Mouse (Mus musculus): ENCODE measurements at regions not wholly inside any gene's neighbourhood (a gene's known extent, or its start where the extent isn't known, plus 50 kb on each side); places are given as distances from the start of the nearest gene placed in this dataset.
"Not testable (repeated sequence)": the region's sequence is repeated elsewhere in the genome, so short reads cannot be mapped to it uniquely, and the experiment has no call there.

GRCm38 (mm10) chr2:78291665-78292064 lies 345.5 kb upstream of the Cwc22 start:
- 14% methylated on average over 1 of the region's 1 CpGs for WGBS
- H3K9me3 ChIP-seq = no peaks in the 10 kb centered on the region
- no peaks in the 10 kb centered on the region for H3K27me3 ChIP-seq
- H3K4me1 ChIP-seq = no peaks in the 10 kb centered on the region
- H3K9ac ChIP-seq = no peak overlapping the region
- no peak for ATAC-seq (ENCODE audit: insufficient number of reproducible peaks, low FRiP score, low TSS enrichment, low read depth)
- H3K4me2 ChIP-seq = no peak overlapping the region
- H3K36me3 ChIP-seq = no peaks in the 10 kb centered on the region
- no peak overlapping the region for H3K4me3 ChIP-seq
- no peak overlapping the region for H3K27ac ChIP-seq

DNA sequence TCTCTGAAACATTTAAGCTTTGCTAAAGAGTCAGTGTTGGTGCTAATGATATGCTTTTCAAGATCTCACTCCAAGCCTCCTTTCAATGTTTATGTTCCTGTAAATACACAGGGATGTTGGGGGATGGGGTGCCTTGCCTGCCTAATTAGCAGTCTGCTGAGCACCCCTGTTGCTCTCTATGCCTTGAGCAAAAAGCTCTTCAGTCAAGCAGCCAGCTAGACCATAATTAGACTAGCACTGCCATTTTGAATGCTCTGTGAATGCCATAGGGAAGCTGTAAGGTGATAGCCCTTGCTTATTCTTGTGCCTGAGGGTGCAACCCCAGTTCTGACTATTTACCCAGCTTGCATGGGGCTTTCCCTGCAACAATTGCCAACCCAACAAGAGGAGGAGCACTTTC lies 338.6 kb upstream of the Cwc22 start:
- ATAC-seq (ENCODE audit: insufficient number of reproducible peaks, low FRiP score, low TSS enrichment, low read depth) = no peak
- no peak overlapping the region for H3K9ac ChIP-seq
- H3K4me2 ChIP-seq = no peak overlapping the region
- no peak overlapping the region for H3K27ac ChIP-seq
- H3K36me3 ChIP-seq = no peaks in the 10 kb centered on the region
- H3K9me3 ChIP-seq = no peaks in the 10 kb centered on the region
- H3K27me3 ChIP-seq = no peaks in the 10 kb centered on the region
- H3K4me1 ChIP-seq = no peaks in the 10 kb centered on the region
- H3K4me3 ChIP-seq = no peak overlapping the region

- H3K4me3 ChIP-seq = no peak overlapping the region
- WGBS = 47% methylated on average over 4 of the region's 4 CpGs
- no peak overlapping the region for H3K9ac ChIP-seq
- H3K4me2 ChIP-seq = no peak overlapping the region
- H3K27me3 ChIP-seq = no peaks in the 10 kb centered on the region
- H3K4me1 ChIP-seq = 0 out of 2 replicates have a peak, but pooled peaks cover 4% of the 10 kb centered on the region
- ATAC-seq (ENCODE audit: insufficient number of reproducible peaks, low FRiP score, low TSS enrichment, low read depth) = no peak
- H3K27ac ChIP-seq = no peak overlapping the region
- H3K9me3 ChIP-seq = no peaks in the 10 kb centered on the region
- no peaks in the 10 kb centered on the region for H3K36me3 ChIP-seq
Observed at GRCm38 (mm10) chr2:78283605-78284004, 337.4 kb upstream of the Cwc22 start.

GRCm38 (mm10) chr2:78281846-78282245 lies 335.7 kb upstream of the Cwc22 start:
- H3K4me3 ChIP-seq; H3K9me3 ChIP-seq; ATAC-seq (ENCODE audit: insufficient number of reproducible peaks, low FRiP score, low TSS enrichment, low read depth); H3K4me2 ChIP-seq; H3K9ac ChIP-seq; H3K36me3 ChIP-seq; H3K27ac ChIP-seq; H3K4me1 ChIP-seq; H3K27me3 ChIP-seq: not testable (repeated sequence)
- 70% methylated on average over 6 of the region's 6 CpGs for WGBS

GRCm38 (mm10) chr2:78280219-78280915 lies 334.2 kb upstream of the Cwc22 start:
- ATAC-seq (ENCODE audit: insufficient number of reproducible peaks, low FRiP score, low TSS enrichment, low read depth) = no peak
- Histone ChIP-seq H3K27ac (no peak overlapping the region), H3K4me1 (0 out of 2 replicates have a peak, but pooled peaks cover 8% of the 10 kb centered on the region), H3K27me3 (no peaks in the 10 kb centered on the region), H3K4me3 (no peak overlapping the region), H3K9ac (no peak overlapping the region), H3K36me3 (no peaks in the 10 kb centered on the region), H3K4me2 (no peak overlapping the region), H3K9me3 (no peaks in the 10 kb centered on the region)
- WGBS = 70% methylated on average over 5 of the region's 5 CpGs

GRCm38 (mm10) chr2:78279382-78280056 lies 333.3 kb upstream of the Cwc22 start:
- Histone ChIP-seq H3K9me3 (no peaks in the 10 kb centered on the region), H3K27ac (no peak overlapping the region), H3K4me2 (no peak overlapping the region), H3K9ac (no peak overlapping the region), H3K4me1 (0 out of 2 replicates have a peak, but pooled peaks cover 8% of the 10 kb centered on the region), H3K27me3 (no peaks in the 10 kb centered on the region), H3K4me3 (no peak overlapping the region), H3K36me3 (no peaks in the 10 kb centered on the region)
- no peak for ATAC-seq (ENCODE audit: insufficient number of reproducible peaks, low FRiP score, low TSS enrichment, low read depth)
- WGBS = 63% methylated on average over 5 of the region's 5 CpGs

DNA sequence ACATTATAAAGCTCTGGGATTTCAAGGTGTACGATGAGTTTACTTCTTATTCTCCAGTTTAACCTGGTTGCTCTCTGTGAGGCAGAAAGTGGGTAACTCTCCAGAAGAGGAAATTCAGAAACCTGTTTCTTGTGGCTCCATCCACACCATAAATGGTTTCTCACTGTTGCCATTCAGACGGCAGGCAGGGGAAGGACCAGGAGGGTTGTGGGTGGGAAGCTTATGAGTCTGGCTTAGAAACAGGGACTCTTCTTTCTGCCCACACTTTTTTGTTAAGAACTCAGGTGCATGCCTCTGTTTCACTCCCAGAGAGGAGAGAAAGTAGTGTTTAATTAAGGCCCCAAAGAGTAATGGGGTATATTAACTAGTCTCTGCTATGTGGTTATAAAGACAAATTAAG lies 332.5 kb upstream of the Cwc22 start:
- no peaks in the 10 kb centered on the region for H3K9me3 ChIP-seq
- no peaks in the 10 kb centered on the region for H3K27me3 ChIP-seq
- no peaks in the 10 kb centered on the region for H3K36me3 ChIP-seq
- H3K9ac ChIP-seq = no peak overlapping the region
- no peak overlapping the region for H3K27ac ChIP-seq
- 51% methylated on average over 2 of the region's 2 CpGs for WGBS
- no peak overlapping the region for H3K4me3 ChIP-seq
- no peak for ATAC-seq (ENCODE audit: insufficient number of reproducible peaks, low FRiP score, low TSS enrichment, low read depth)
- H3K4me1 ChIP-seq = 0 out of 2 replicates have a peak, but pooled peaks cover 8% of the 10 kb centered on the region
- no peak overlapping the region for H3K4me2 ChIP-seq

DNA sequence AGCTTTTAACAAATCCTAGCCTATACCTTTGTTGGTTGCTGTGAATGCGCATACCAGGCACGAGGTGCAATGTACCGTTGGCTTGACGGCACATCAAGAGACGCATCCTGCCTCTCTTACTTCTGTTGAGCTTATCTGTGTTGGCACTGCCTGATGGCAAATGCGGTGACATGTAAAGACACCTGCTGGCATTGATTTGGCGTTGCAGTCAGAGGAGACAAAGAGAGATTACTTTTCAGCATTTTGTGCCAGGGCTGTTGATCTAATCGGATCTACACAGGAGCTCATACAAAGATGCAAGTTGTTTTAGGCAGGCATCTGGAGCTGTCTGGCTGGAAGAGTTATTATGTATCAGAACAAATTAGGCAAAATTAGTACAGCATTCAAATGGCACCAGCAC lies 331.5 kb upstream of the Cwc22 start:
- Histone ChIP-seq H3K9me3 (no peaks in the 10 kb centered on the region; the same call in 1 of the 2 replicates), H3K27me3 (no peaks in the 10 kb centered on the region), H3K36me3 (no peaks in the 10 kb centered on the region), H3K27ac (no peak overlapping the region), H3K4me3 (no peak overlapping the region), H3K4me1 (0 out of 2 replicates have a peak, but pooled peaks cover 8% of the 10 kb centered on the region), H3K4me2 (no peak overlapping the region), H3K9ac (no peak overlapping the region)
- no peak for ATAC-seq (ENCODE audit: insufficient number of reproducible peaks, low FRiP score, low TSS enrichment, low read depth)
- 80% methylated on average over 8 of the region's 8 CpGs for WGBS

DNA sequence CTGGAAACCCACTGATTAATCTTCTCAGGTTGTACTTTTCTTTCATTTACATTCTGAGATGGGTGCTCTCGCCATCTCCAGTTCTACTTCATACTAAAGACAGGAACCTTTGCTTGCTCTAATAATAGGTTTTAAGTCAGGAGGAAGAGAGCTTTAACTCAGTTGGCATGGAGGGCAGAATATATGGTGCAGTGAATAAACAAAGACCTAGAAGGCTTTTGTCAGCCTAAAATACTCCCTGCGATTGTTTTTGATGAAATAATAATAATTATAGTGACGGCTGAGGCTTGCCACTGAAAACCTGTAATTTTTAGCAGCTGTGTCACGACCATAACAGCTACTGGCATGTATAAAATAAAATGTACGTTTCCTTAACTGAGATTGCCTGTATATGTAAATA lies 327.9 kb upstream of the Cwc22 start:
- Histone ChIP-seq H3K27ac (no peak overlapping the region), H3K4me3 (no peak overlapping the region), H3K9ac (no peak overlapping the region), H3K4me1 (0 out of 2 replicates have a peak, but pooled peaks cover 5% of the 10 kb centered on the region), H3K27me3 (no peaks in the 10 kb centered on the region), H3K4me2 (no peak overlapping the region), H3K9me3 (no peaks in the 10 kb centered on the region; the same call in 1 of the 2 replicates), H3K36me3 (no peaks in the 10 kb centered on the region)
- ATAC-seq (ENCODE audit: insufficient number of reproducible peaks, low FRiP score, low TSS enrichment, low read depth) = no peak
- WGBS = 52% methylated on average over 5 of the region's 5 CpGs

DNA sequence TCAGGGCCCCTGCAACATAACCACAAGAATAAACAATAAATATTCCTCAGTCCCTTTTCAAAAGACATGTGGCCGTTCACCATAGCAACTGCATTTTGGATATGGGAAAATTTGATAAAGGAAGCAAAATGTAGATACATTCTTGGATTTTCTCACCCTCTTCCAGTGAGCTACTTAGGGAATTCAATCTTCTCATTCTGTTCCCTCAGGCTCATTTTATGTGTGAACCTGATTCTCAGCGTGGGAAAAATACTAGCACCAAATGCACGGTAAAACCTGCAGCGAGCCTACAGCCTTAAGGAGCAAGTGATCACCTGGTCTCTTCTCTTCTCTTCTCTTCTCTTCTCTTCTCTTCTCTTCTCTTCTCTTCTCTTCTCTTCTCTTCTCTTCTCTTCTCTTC lies 322.5 kb upstream of the Cwc22 start:
- H3K36me3 ChIP-seq = no peaks in the 10 kb centered on the region
- no peak for ATAC-seq (ENCODE audit: insufficient number of reproducible peaks, low FRiP score, low TSS enrichment, low read depth)
- WGBS = 59% methylated on average over 4 of the region's 4 CpGs
- H3K9me3 ChIP-seq = no peaks in the 10 kb centered on the region; the same call in 1 of the 2 replicates
- H3K4me1 ChIP-seq = no peaks in the 10 kb centered on the region
- no peak overlapping the region for H3K4me3 ChIP-seq
- no peak overlapping the region for H3K4me2 ChIP-seq
- H3K27ac ChIP-seq = no peak overlapping the region
- no peaks in the 10 kb centered on the region for H3K27me3 ChIP-seq
- no peak overlapping the region for H3K9ac ChIP-seq

DNA sequence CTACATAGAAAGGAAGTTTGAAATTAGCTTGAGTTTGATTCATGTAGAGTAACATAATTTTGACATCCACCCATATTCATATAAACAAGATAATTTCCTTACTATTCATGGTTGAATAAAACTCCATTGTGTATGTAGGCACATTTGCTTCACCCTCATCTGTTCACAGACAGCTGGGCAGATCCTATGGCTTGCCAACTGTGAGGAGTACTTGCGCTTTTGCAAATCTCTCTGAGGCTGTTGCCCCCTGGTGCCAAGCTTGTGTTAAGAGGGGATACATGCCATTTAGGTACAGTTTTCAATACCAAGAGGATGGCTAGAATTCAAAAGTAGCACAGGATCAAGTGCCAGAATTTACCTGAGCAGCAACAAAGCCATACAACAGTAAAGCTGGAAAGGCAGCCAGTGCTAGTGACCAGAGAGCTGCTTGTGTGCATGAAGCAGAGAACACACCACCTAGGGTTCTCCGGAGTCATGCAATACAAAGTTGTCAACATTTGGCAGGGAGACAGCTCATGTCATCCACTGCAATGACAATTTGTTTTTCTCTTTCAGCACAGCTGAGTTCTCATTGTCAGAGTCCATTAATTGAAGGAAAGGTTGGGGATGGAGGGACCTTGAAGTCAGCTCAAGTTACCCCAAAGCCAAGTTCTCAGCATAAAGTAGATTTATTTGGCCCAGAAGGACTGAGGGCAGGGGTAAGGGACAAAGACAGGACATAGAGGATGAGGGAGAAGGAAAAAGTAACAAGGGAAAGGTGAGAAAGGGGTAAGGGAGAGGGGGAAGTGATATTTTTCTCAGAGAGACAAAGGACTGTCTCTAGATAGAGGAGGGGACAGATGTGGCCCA lies 321.6 kb upstream of the Cwc22 start:
- Histone ChIP-seq H3K9me3 (no peaks in the 10 kb centered on the region), H3K27ac (no peak overlapping the region), H3K4me2 (no peak overlapping the region), H3K4me3 (no peak overlapping the region), H3K27me3 (no peaks in the 10 kb centered on the region), H3K36me3 (no peaks in the 10 kb centered on the region), H3K4me1 (no peaks in the 10 kb centered on the region), H3K9ac (no peak overlapping the region)
- WGBS = 84% methylated on average over 2 of the region's 2 CpGs
- ATAC-seq (ENCODE audit: insufficient number of reproducible peaks, low FRiP score, low TSS enrichment, low read depth) = no peak

DNA sequence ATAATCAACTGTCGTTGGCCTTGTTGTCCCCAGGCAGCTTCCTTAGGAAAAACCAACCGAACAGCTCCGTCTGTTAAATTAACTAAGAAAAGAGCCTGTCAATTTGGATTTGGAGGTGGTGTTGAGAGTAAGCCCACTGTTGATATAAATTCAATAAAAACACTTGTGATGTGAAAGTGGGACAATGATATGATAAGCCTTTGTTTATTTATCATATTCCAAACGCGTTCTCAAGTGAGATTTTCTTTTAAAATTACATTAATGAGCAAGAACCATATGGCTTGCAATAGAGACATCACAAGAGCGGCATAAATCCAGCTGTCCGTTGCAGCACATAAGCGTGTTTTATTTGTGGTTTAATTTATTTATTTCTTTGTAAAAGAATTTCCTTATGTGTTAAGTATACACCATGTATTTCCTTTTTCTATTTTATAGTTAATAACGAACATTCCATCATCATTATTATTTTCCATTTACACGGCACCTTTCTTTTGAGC lies 307.5 kb upstream of the Cwc22 start:
- no peak overlapping the region for H3K9ac ChIP-seq
- no peaks in the 10 kb centered on the region for H3K27me3 ChIP-seq
- WGBS = 63% methylated on average over 10 of the region's 10 CpGs
- no peak overlapping the region for H3K4me2 ChIP-seq
- ATAC-seq (ENCODE audit: insufficient number of reproducible peaks, low FRiP score, low TSS enrichment, low read depth) = no peak
- no peaks in the 10 kb centered on the region for H3K4me1 ChIP-seq
- no peak overlapping the region for H3K27ac ChIP-seq
- H3K36me3 ChIP-seq = no peaks in the 10 kb centered on the region
- no peaks in the 10 kb centered on the region for H3K9me3 ChIP-seq
- no peak overlapping the region for H3K4me3 ChIP-seq

Data from limb, embryonic 15.5 days (tissue).